Mouse (Mus musculus) adrenal gland, adult 2 months (tissue): ENCODE measurements around the gene Emd. TPM values are rescaled to one million over a fixed set of nuclear protein-coding genes. Genes with fewer than 3 reads are reported as not detected.

Source experiments
- DNase-seq: peaks from one replicate; pipeline ENCODE4 v3.0.0; 2021
- microRNA-seq, 2 experiments: library from miRNA; unstranded; fragments of <30 nt; microRNA quantifications; one replicate each; pipeline ENCODE4 v1.2.0; 2021
- polyA plus RNA-seq: library from polyadenylated mRNA; depleted of rRNA; stranded (reverse); fragments of >200 nt; gene quantifications from 2 replicates; pipeline ENCODE4 v1.2.3, GENCODE M21; 2012; rRNA removed
- total RNA-seq, 2 experiments: library from RNA; stranded (reverse); gene quantifications; 2 replicates each; pipeline ENCODE4 v1.2.3; 2021

Emd gene
- total and polyA plus RNA-seq, 3 experiments: 53.9 to 170 (median 74.1) TPM

DNA sequence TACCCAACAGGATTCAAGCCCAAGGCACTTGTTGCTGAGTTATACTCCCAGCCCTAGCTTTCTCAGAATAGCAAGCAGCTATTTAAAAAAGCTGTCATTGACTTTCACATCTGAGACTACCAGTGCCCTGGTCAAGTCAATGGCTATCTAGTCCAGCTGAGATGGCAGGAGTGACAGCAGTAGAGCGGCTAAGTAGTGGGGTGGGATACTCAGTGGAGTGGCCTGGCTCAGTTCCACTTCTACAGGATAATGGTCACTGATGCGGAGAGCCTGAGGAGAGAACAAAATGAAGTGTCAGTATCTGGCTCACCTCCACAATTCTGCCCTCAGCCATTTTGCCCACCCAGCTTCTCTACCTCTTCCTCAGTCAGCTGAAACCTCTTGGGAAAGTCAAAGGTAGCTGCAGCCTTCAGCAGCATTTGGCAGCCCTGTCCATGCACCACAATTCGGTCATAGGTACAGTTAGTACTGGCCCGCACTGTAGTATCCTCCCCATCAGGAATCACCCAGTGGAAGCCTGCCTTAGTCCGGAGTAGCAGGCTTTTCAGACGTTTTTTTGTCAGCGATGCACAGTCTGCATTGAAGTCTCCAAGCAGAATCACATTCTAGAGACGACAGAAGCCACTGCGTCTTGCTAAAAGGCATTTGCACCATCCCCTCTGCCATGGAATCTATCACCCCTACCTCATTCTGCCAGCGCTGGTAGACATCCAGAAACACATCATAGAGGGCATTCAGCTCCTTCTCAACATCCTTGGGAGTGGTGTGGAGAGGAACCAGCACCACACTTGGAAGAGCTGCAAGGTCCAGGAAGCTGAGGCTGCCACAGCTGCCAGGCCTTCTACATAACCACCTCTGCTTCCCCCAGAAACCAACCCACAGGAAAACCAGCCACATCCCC, 19.2 kb downstream of the Emd start:
- no peak for DNase-seq

DNA sequence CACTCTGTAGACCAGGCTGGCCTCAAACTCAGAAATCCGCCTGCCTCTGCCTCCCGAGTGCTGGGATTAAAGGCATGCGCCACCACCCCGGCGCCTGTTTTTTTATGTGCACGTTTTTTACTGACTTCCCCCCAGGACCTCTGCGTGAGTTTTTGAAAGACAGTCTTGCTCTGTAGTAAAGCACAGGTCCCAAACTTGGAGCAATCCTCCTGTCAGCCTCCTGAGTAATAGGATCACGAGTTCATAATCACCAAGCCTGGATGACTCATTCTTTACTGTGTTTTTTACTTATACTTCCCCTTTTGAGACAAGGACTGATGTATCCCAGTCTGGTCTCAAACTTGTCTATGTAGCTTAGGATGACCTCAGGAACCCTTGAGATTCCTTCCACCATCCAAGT, 23.4 kb downstream of the Emd start:
- no peak for DNase-seq

DNA sequence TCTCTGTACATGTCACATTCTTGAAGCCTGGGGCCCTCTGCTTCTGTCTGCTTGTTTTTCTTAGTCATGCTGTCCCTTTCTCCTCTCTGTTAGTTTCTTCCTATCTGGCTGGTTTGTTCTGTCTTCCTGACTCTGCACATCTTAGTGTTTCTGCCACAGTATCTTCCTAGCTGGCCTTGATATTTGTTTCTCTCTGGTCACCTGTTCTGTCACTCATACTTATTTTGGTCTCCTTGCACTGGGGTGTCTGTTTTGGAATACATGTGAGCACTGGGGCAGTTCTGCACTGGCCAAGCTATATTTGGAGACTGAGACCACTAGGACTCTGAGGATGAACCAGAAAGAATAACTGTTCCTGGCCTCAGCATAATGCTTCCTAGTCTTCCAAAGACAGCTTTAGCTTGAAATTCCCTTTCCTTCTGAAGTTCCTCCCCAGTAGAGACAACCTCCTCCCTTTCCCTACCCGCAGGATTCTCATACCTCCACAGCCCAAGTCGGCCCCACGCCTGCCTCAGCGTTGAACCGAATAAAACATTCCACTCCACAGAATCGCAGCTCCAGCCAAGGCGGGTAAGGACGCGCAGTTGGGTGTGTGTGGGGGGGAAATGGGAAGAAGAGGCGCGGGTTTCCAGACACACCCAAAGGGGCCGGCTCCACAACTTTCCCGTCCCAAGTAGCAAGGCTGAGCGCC, 26.7 kb downstream of the Emd start:
- no peak for DNase-seq

DNA sequence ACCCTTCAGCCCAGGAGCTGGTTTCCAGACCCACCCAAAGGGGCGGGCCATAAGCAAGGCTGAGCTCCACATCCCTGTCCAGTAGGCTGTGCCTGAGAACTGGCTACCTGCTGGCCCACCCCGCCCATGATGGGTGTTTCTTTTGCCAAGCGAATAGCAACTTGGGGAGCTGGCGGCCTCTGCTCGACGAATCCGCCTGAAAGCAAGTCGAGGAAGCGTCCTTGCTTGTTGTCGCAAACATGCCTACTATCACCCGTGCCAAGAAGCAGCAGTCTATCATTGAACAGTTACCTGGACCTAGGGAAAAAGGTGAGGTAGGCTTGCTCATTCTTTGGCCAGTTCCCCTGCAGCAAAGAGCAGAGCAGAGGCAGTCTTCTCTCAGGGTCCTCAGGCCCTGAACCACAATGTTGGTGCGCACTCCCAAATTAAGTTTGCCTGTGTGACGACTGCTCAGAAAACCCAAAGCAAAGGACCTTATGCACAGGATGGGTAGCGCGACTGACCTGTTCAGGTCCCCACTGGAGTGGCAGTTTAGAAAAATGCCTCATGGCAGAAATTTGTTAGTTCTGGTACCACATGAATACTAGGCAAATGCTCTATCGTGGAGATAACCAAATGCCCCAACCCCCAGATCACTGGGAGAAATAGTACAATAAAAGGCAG, 27.4 kb downstream of the Emd start, which contains the start of the genes Taz and Dnase1l1:
Gene Taz (plus strand): TSS at position 181 of the 663 bp plus-strand sequence.
Gene Dnase1l1 (minus strand): TSS at position 606 of the 663 bp plus-strand sequence.
- peak; percentile 91 for DNase-seq

DNA sequence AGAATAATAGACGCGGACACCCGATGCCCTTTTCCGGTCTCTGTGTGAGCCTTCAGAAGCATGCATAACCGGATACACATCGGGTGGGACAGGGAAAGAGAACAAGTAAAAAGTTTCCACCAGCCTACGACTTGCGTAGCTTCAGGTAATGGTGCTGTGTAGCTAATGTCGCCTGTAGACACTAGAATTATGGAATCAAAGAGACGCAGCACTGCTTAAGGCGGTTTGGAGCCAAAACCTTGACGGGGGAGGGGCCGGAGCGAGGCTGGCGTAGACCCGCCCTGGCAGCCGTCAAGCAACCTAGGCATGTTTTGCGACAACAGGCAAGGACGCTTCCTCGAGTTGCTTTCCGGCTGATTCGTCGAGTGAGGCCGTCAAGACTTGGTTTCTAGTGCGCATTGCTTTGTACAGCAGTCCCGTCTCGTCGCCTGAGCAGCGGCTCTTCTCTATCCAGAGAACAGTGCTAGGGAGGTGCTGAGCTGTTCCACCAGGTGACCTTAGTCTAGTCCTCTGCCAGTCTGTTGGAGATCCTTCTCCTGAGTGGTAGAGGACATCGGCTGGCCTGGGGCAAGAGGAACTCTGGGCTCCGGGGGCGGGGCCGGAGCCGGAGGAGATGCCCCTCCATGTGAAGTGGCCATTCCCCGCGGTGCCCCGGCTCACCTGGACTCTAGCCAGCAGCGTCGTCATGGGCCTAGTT, 28.1 kb downstream of the Emd start:
- peak; percentile 90 for DNase-seq

DNA sequence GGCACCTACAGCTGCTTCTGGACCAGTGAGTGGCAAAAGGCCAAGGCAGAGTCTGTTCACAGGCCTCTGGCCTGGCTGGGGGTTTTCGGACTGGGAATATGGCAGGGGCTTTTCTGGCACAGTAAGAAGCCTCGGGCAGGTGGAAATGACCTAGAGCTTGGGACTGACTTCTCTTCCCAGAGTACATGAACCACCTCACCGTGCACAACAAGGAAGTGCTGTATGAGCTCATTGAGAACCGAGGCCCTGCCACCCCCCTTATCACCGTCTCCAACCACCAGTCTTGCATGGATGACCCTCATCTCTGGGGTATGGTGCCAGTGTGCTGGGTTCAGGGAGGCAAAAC, 28.6 kb downstream of the Emd start:
- no peak for DNase-seq

DNA sequence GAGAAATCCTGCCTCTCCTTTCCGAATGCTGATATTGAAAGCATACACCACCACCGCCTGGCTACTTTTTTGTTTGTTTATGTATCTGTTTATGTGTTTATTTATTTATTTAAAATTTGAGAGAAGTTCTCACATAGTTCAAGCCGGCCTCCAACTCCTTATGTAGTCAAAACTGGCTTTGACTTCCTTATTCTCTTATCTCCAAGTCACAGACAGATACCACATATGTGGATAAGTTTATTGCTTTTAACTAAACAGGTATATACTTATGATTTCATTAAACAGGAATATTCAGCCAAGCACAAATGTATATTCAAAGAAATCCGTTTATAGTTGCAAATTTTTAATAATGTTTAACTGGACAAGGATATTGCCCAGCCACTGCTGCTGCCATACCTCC, 38.9 kb downstream of the Emd start:
- DNase-seq: no peak

DNA sequence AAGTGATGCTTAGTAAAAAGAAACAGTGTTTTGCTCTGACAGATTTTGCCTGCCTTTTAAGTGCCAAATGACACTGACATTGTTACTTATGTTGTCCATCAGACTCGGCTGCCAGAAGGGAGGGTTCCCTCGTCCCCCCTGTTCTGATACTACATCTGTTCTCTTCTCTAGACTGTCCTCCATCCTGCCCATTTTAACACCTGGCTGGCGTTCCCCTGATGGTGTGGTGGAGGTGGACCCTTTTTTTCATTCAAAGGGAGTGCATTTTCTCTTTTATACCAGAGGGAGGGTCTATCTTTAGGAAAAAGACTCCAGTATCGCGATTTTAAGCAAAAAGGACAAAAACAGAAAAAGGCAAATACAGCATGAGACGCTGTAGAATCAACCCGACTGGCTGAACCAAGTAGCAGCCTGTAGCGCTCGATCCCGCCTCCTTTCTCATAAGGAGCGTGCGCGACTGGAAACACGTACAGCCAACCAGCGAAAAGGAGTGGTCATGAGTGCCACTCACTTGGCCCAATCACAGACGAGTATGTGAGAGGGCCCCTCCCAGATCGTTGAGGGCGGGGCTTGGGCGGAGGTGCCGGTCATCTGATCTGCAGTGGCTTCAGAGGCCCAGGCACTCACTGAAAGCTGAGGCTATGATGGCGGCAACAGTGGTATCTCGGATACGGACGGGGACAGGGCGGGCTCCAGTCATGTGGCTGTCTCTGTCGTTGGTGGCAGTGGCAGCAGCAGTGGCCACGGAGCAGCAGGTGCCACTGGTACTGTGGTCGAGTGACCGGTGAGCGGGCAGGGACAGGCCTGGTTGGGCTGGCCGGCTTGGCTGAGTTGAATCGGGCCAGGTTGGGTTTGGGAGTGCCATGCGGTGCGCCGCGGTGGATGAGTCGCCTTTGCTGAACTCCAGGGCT, 42.3 kb downstream of the Emd start, which contains the start of gene Atp6ap1:
Gene Atp6ap1 (plus strand): TSS at position 560 of the 911 bp plus-strand sequence.
- peak; percentile 95 for DNase-seq

DNA sequence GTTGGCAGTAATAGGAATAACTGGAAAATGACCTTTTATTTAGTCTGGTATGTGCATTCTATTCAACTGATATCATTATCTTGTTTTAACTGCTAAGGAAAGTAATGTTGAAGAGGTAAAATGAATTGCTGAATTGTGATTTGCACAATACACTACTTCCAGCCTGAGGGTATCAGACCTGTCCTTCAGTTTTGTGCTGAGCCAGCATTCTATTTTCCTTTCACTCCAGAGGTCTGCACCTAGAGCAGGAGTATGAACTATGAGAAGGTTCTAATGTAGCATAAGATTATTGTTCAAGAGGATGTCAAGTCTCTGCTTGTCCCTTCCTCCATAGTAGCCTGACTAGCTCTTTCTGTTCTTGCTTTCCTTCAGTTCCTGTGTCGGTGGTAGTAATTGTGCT, 43.9 kb downstream of the Emd start:
- DNase-seq: no peak

DNA sequence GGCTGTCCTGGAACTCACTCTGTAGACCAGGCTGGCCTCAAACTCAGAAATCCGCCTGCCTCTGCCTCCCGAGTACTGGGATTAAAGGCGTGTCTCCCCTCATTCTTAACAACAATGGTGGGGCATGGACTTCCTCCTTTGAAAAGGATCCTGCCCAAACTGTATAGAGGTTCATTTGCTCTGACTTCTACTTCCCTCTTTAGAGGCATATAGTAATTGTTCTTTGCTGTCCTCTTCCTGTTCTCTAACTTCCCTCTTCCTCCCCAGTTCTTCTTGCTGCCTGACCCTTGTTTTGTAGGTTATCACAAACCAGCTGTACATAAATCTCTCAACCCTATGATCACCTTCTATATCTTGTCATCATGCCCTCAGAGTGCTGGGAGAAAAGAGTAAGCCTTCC, 45.2 kb downstream of the Emd start:
- no peak for DNase-seq

DNA sequence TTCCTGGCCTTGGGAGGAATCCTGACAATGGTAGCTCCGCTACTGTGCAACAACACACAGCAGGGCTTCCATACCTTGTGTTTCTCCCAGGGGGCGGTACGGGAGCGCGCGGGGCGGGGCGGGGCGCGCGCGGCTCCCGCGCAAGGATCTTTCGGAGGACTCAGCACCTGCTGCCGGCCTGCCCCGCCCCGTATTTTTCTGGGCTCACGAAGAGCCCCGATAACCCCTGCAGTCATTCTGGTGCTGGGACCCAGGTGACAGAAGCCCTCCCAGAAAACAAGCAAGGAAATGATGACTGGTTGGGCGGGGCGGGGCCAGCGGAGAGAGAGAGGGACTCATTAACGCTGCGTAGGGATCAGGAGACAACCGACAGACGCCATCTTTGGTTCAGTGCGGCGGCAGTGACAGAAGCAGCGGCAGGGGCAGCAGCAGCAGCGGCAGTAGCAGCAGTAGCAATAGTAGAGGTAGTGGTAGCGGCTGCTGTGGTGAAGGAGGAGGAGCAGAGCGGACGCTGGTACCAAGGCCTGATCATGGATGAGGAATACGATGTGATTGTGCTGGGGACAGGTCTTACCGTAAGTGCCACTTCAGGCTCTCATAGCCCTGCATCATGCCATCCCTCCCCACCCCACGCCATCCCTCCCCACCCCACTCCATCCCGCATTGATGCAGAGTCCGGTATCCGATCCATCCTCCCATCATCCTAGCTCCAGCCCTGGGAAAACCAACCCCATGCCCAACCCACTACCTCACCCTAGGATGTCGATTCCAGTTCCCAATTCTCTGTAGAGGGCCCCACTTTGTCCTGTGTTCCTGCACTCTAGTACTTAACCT, 50.6 kb downstream of the Emd start, which contains the start of gene Gdi1:
Gene Gdi1 (plus strand): TSS at position 132 of the 834 bp plus-strand sequence.
- peak; percentile 79 for DNase-seq

Small RNA genes within 50 kb of the gene (microRNA-seq; reads per million reads assigned to microRNA genes)
- gene Mir7091: 0 to 0.44 reads per million in 2 experiments

Other genes with a start within 250 kb of the Emd start
- 100 to 1,000 TPM; 113 to 130 TPM for gene Irak1, start 230.8 kb upstream of the Emd start, total RNA-seq
- gene Irak1, start 230.8 kb upstream of the Emd start, polyA plus RNA-seq: 586 and 733 TPM in 2 replicates
- not detected for gene Opn1mw, start 127.2 kb upstream of the Emd start, total RNA-seq
- gene Opn1mw, start 127.2 kb upstream of the Emd start, polyA plus RNA-seq: not detected in 2 replicates
- 10 to 100 TPM; 31.3 to 34.8 TPM for gene Mecp2, start 119.3 kb upstream of the Emd start, total RNA-seq
- gene Mecp2, start 119.3 kb upstream of the Emd start, polyA plus RNA-seq: 3.7 and 4.7 TPM in 2 replicates
- not detected for gene Tex28, start 86.8 kb upstream of the Emd start, total RNA-seq
- not detected in 2 replicates for gene Tex28, start 86.8 kb upstream of the Emd start, polyA plus RNA-seq
- gene Tktl1, start 77.4 kb upstream of the Emd start, total RNA-seq: not detected
- gene Tktl1, start 77.4 kb upstream of the Emd start, polyA plus RNA-seq: not detected in 2 replicates
- gene Flna, start 4.9 kb upstream of the Emd start, total RNA-seq: 100 to 1,000 TPM; 120 to 195 TPM
- 134 and 139 TPM in 2 replicates for gene Flna, start 4.9 kb upstream of the Emd start, polyA plus RNA-seq
- gene Rpl10, start 16.1 kb downstream of the Emd start, total RNA-seq: 100 to 1,000 TPM; 220 to 443 TPM
- 692 and 707 TPM in 2 replicates for gene Rpl10, start 16.1 kb downstream of the Emd start, polyA plus RNA-seq
- gene Taz, start 27.2 kb downstream of the Emd start, total RNA-seq: 10 to 100 TPM; 56.6 to 74.2 TPM
- 126 and 136 TPM in 2 replicates for gene Taz, start 27.2 kb downstream of the Emd start, polyA plus RNA-seq
- gene Dnase1l1, start 27.6 kb downstream of the Emd start, total RNA-seq: 10 to 100 TPM; 13.1 to 13.5 TPM
- gene Dnase1l1, start 27.6 kb downstream of the Emd start, polyA plus RNA-seq: 7.5 and 9.5 TPM in 2 replicates
- gene Atp6ap1, start 42.4 kb downstream of the Emd start, total RNA-seq: 100 to 1,000 TPM; 262 to 281 TPM
- gene Atp6ap1, start 42.4 kb downstream of the Emd start, polyA plus RNA-seq: 358 and 481 TPM in 2 replicates
- gene Gdi1, start 50.3 kb downstream of the Emd start, total RNA-seq: 100 to 1,000 TPM; 252 TPM
- gene Gdi1, start 50.3 kb downstream of the Emd start, polyA plus RNA-seq: 160 and 195 TPM in 2 replicates
- 10 to 100 TPM; 61.5 to 87.6 TPM for gene Fam50a, start 58.3 kb downstream of the Emd start, total RNA-seq
- gene Fam50a, start 58.3 kb downstream of the Emd start, polyA plus RNA-seq: 23.8 and 28.3 TPM in 2 replicates
- 10 to 100 TPM in 1 of 2 experiments, 1 to 10 TPM in 1; 7.2 to 12.0 TPM for gene Plxna3, start 74.4 kb downstream of the Emd start, total RNA-seq
- 13.5 and 19.9 TPM in 2 replicates for gene Plxna3, start 74.4 kb downstream of the Emd start, polyA plus RNA-seq
- 10 to 100 TPM; 47.4 to 56.2 TPM for gene Lage3, start 98.9 kb downstream of the Emd start, total RNA-seq
- 31.4 and 44.2 TPM in 2 replicates for gene Lage3, start 98.9 kb downstream of the Emd start, polyA plus RNA-seq
- 10 to 100 TPM; 64.3 to 67.5 TPM for gene Ubl4a, start 118.5 kb downstream of the Emd start, total RNA-seq
- gene Ubl4a, start 118.5 kb downstream of the Emd start, polyA plus RNA-seq: 31.3 and 37.0 TPM in 2 replicates
- 10 to 100 TPM; 16.9 to 27.8 TPM for gene Slc10a3, start 118.7 kb downstream of the Emd start, total RNA-seq
- gene Slc10a3, start 118.7 kb downstream of the Emd start, polyA plus RNA-seq: 23.1 and 27.3 TPM in 2 replicates
- gene Fam3a, start 138.6 kb downstream of the Emd start, total RNA-seq: 10 to 100 TPM; 25.1 to 36.6 TPM
- gene Fam3a, start 138.6 kb downstream of the Emd start, polyA plus RNA-seq: 48.8 and 51.3 TPM in 2 replicates
- gene Ikbkg, start 138.6 kb downstream of the Emd start, total RNA-seq: 100 to 1,000 TPM in 1 of 2 experiments, 10 to 100 TPM in 1; 61.8 to 103 TPM
- gene Ikbkg, start 138.6 kb downstream of the Emd start, polyA plus RNA-seq: 13.7 and 17.3 TPM in 2 replicates
- 100 to 1,000 TPM; 169 to 217 TPM for gene G6pdx, start 174.5 kb downstream of the Emd start, total RNA-seq
- 55.0 and 66.1 TPM in 2 replicates for gene G6pdx, start 174.5 kb downstream of the Emd start, polyA plus RNA-seq
- gene Gm6880, start 226.7 kb downstream of the Emd start, total RNA-seq: not detected
- gene Gm6880, start 226.7 kb downstream of the Emd start, polyA plus RNA-seq: not detected in 2 replicates